Mouse (Mus musculus): ENCODE results near the gene Enpp6.

Enpp6 gene

DNA sequence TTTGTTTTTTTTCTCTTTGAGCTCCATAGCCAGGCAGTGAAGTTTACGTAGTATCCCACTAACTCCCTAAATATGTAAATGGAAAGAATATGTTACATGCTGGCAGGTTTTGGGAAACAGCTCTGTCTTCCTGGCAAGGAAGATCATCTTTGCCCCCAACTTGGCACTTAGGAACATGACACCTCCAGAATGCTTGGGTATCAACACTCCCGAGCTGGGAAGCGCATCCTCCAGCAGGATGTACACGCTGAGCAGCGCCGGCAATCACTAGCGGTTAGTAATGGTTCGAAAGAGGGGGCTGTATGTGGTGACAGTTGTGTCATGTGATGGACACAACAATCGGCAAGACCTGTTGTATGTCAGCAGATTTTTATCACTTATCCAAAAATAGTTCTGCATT lies 80.4 kb downstream of the Enpp6 start:
- DNase-seq (ENCODE audit: low spot score): no peak

DNA sequence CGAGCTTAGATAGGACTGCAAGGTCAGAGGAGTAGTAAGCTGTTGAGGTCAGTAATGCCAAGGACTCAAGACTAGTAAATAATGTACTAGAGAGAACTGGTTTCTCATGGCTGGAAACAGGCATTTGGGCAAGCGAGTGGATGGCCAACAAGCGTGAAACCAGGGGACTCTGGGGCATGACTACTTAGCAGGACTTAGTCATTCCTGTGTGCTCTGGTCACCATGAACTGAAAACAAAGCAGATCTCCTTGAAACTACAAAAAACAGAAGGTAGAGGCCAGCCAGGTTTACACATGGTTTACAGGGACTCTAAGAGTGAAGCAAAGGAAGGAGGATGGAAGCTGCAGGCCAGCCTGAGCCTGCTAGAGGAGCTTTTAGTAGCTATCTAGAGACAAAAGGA lies 82.9 kb downstream of the Enpp6 start:
- DNase-seq (ENCODE audit: low spot score): no peak

DNA sequence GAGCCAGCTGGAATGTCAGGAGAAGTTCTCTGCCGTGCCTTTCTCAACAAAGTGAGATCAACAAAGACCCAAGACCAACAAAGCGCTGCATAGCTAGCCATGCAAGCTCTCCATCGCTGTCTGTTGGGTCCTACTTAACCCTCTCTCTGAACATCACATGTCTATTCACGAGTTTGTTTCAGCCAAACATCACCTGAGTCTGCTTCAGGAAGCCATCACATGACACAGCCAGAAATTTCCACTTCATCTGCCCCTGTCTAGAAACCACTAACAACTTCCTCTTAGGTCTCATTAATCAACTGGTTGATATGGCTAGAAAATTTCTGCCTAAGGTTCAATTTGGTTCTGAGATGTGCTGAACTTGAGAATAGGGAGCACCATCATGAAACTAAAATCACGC lies 85.3 kb downstream of the Enpp6 start:
- DNase-seq (ENCODE audit: low spot score): no peak

DNA sequence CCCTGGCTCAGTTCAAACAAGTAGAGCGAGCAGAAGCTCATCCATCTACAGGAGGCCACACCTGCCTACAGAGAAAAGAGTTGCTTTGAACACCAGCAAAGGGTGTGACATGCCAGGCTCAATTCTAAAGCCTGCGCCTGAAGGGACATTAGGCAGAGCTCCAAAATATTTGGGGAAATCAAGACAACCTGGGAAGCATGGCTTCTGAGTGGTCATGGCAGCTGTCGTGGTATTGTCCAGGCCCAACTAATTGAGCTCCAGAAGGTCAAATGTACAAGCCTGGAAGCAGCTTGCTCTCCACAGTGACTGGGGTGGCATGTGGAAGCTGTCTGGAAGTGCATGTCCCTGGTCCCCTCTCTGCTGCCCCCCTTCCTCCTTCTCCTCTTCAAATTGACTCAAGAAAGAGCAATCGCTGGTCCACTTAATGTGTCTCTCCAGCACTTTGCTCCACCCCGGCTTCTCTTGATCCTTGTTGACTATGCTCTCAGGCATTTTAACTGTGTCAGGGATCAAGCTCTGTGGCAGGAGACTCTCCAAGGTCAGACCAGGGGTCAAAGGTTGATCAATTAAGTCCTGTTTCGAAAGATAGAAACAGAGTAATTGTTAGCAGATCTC lies 89.4 kb downstream of the Enpp6 start:
- no peak for DNase-seq (ENCODE audit: low spot score)

DNA sequence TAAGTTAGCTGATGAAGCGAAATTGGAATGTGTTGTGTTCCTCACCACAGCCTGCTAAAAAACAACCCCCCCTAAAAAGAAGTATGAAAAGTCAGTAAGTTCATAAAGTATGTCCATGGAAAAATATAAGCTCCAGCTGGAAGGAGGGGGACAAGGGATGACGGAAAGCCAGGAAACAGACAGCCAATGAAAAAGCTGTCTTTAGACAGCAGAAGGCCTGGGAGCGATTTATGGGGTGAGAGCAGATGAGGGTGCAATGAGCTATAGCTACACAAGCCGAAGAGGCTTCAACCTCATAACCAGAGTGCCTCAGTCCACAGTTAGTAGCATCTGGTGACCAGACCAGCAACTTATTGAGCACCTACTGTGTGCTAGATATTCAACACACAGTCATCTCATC lies 93.3 kb downstream of the Enpp6 start:
- DNase-seq (ENCODE audit: low spot score): no peak

DNA sequence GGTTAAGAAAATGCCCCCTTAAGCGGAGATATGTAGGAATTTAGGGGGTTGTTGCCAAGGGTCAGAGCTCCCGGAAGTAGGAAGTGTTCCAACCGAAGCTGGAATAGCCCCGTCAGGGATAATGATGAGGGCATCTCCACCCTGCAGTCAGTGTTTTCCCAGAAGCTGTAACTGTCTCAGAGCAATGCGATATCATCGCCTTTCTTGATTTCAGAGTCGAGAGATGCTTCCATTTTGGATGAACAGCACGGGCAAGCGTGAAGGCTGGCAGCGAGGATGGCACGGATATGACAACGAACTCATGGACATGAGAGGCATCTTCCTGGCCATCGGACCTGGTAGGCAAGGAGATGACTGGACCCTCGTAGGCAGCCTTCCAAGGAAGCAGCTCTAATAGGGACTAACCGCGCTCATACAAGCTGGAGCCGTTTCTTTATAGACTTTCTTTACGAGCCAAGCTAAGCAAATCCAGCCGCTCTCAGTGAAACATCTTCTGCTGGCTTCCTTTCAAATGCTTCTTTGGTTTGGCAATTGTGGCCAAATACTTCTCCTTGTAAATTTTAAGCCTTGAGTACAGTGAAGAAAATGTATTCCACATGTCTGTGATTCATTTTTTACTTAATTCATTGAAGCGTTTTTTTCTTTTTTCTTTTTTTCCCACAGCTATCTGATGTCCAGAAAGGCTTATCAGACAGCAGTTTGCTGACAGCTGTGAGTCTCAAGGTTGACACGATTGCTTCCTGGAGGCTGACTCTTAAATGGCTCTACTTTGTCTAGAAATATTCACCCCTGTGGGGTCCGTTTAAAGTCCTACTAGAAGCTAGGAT lies 95.7 kb downstream of the Enpp6 start:
- DNase-seq (ENCODE audit: low spot score): no peak

DNA sequence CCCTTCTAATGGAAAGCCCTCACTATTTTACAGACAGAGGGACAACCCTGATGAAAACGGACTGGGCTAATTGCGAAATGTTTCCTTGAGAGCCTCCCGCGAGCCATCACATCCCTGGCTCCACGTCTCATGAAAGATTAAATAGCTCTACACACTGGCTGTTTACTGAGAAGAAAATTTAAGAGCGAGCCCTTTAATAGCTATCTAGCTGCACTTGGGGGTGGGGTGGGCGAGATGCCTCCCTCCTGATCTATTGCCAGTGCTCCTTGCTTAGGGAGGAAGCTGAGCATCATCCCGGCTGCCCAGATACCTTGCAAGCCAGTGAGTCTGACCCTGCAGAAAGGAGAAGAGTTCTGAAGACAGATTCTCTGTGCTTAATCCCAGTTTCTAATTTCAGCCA lies 103.3 kb downstream of the Enpp6 start:
- no peak for DNase-seq (ENCODE audit: low spot score)

DNA sequence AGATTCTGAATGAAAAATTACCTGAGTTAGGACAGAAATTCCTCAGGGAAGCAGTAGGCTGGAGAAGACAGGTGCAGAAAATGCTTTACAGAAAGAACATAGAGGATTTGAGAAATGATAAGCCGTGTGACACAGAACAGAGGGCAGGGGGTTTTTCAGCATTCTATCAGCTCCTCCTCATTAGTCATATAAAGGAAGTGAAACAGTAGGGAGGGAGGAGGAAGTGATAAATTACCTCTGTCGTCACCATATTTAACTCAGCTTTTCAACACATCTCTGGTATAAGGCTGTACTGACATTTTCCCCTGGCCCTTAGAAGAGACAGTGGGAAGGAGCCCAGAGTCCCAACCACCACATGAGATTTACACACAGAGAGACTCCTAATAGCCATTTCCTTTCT lies 118.9 kb downstream of the Enpp6 start:
- DNase-seq (ENCODE audit: low spot score): no peak

DNA sequence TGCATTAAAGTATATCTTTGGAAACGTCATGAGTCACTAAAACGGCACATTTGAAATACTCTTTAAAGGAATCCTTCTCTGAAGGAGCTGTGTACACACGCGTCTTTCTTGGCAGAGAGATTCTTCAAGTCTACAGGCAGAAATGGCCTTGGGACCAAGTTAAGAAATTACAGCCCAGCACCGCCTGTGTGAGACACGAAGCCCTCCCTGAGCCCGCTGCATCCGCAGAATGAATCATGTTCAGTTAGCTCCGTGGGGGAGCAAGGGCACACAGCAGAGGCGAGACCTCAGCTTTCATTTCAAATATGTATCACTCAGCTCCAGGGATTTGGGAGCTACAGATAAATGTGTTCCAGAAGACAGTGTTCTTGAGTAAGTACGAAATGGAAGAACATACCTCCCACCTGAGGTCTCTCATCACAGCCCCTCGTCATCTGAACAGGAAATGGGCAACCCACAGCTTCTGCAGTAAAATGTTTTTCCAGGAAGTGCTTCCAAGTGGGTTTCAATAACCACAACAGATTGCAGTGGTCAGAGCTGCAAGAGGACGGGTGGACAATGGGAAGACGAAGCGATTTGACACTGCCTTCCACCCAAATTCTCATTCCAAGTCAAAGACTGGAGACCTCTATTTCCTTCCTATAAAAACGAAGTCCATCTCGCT lies 127.6 kb downstream of the Enpp6 start:
- no peak for DNase-seq (ENCODE audit: low spot score)

DNA sequence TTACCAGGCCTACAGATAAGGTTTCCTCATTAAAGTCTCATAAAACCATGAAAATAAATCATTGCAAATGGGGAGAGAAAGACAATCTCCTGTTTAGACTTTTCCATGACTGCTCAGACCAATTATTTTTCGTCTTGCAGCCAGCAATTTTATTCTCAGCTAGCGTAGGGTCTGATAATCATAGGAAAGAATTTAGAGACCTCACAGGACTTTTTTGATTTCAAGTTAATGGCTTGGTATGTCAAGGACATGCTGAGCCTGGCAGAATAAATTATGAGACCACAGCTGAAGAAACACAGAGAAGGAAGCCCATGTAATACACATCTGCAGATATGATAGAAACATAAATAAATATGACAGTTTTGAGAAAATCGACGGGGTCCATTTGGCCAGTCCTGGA lies 130.6 kb downstream of the Enpp6 start:
- DNase-seq (ENCODE audit: low spot score): no peak

DNA sequence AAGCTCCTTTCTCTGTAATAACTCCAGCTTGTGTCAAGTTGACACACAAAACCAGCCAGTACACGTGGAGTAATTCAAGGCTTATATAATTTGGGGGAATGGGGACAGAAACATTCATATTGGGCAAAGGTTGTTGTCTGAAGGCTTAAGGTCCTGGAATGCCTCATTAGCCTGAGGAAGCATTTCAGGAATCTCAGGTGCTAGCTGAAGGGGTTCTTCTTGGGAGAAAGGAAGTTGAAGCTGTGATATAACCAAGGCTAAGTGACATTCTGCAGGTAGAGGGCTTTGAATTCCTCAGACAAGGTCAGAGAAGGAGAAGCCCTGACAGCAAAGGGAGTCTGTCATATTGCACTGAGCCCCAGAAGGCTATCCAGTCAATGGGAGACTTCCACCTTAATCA lies 133.2 kb downstream of the Enpp6 start:
- no peak for DNase-seq (ENCODE audit: low spot score)

DNA sequence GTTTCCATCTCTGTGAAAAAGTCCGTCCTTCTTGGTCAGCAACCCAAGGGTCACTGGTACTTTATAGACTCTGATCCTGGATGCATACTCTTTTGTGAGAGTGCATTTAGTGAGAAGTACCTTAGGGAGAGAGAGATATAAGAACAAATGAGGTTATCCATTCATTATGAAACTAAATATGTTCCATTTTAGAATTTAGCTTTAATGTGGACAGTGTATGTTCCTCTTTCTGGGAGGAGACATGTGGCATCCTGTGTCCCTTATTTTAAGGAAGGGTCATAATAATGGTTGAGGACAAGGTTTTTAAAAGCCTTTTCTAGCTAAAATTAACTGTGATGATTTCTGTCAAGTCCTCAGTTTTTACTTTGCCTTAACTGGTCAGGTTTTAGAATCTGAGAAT lies 142.2 kb downstream of the Enpp6 start:
- no peak for DNase-seq (ENCODE audit: low spot score)

DNA sequence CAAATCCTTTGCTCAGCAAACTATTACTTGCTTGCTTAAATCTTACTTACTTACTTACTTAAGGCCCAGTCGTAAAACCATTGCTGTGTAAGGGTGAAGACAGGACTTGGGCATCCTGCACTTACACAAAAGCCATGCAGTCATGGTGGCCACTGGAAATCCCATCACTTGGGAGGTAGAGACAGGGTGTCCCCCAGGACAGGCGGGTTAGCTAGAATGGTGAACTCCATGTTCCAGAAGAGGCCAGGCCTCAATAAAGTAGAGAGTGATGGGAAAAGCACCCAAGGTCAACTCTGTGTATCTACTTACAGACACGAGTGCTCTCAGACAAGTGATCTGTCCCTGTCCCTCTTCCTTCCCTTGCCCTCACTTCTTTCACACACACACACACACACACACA lies 146.7 kb downstream of the Enpp6 start:
- DNase-seq (ENCODE audit: low spot score): no peak

DNA sequence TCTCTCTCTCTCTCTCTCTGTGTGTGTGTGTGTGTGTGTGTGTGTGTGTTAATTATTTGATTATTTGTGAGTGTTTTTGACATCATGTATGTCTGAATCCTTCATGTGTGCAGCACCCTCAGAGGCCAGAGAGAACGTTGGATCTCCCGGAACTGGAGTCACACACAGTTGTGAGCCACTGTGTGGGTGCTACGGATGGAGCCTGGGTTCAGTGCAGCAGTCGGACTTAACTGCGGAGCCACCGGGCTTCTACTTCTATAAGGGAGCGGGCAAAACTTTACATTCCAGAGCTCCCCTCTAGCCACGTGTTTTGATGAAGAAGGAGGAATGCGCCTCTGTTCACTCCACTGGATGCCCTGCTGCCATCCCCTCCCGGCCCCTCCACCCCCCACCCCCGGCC lies 148.0 kb downstream of the Enpp6 start:
- no peak for DNase-seq (ENCODE audit: low spot score)

DNA sequence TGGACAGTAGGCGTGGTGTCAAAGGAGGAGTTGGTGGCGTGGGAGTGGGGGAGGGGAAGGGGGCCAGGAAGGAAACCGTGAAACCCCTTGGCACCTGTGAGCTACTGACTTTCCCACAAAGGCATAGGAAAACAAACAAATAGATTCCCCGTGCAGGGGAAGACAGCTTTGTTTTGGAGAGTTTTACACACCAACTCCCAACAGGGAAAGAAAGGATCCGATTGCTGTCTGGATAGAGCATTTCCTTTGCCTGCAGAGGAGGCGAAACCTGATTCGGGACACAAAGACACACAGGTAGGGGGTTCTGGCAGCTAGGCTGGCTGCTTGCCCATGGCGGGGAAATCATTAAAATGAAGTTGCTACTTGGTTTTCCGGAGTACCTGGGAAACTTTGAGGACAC lies 148.9 kb downstream of the Enpp6 start:
- DNase-seq (ENCODE audit: low spot score): no peak

DNA sequence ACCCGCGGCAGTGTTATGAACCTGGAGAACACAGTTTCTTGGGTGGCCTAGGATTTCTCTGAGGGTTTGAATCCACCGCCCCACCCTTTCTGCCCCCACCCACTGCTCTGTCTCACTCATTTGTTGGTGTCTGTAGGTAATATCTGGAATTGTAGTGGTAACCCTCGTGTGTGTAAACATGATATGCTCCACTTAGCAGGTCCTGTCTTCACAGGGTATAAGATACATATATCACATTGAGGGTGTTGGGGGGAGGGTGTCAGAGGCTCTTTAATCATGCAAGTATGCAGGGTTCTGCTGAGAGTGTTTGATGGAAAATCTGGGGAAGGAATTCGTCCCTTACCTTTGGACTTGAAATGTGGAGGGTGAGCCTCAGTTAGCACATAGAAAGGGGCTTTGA lies 149.4 kb downstream of the Enpp6 start:
- DNase-seq (ENCODE audit: low spot score): no peak

DNA sequence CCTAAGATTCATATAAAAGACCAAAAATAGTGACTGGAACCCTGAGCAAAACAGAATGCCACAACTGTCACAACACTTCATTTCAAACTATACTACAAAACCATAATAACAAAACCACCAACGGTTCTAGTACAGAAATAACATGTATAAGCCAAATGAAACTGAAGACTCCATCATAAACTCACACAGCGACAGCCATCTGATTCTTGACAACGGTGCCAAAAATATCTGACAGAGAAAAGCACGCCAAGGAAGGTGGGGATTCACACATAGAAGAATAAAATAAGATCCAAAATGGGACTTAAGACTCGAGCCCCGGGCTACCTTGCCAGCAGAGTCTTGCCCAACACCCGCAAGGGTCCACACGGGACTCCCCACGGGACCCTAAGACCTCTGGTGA lies 158.6 kb downstream of the Enpp6 start:
- DNase-seq (ENCODE audit: low spot score): no peak

Data from left cerebral cortex, adult 11 months (tissue).